Mouse (Mus musculus): ENCODE results near the gene Nit2.

GRCm38 (mm10) chr16:57177664-57178063 lies 10.5 kb upstream of the Nit2 start:
- TF ChIP-seq CTCF (IDR thresholded peaks at IDR 0.05; ENCODE audit: low read depth, low read length) = no peak
- no peak for TF ChIP-seq POLR2A (IDR thresholded peaks at IDR 0.05; ENCODE audit: insufficient read depth, low read length)
- TF ChIP-seq EP300 (IDR thresholded peaks at IDR 0.05; ENCODE audit: insufficient read depth, low read depth, low read length) = no peak

All from ES-Bruce4 (cell line).